Mouse (Mus musculus) limb, embryonic 14.5 days (tissue): ENCODE measurements around the gene Cyp17a1. TPM values are rescaled to one million over a fixed set of nuclear protein-coding genes. Genes with fewer than 3 reads are reported as not detected.

Experiments used
- ATAC-seq: fragments of 200-750 bp; cut with Nextera tagmentation; 2 replicates; pipeline ENCODE4 v1.8.0; 2017; ENCODE audit warnings: low read depth, moderate number of reproducible peaks, moderate TSS enrichment; ENCODE audit not compliant: low FRiP score
- DNase-seq: peaks from one replicate; pipeline ENCODE4 v3.0.0-alpha.2; 2015; ENCODE audit warnings: low spot score
- H3K27ac ChIP-seq: fragments of 300-500 bp; sonication (generic); replicated peaks from 2 replicates; pipeline ENCODE4 v1.5.1; 2014; ENCODE audit warnings: low read depth, mild to moderate bottlenecking, low read length, moderate library complexity, mixed read lengths
- H3K27me3 ChIP-seq: fragments of 300-500 bp; sonication (generic); 2 replicates; pipeline ENCODE4 v1.6.1; 2014; ENCODE audit warnings: low read length, mixed read lengths; ENCODE audit not compliant: control insufficient read depth, insufficient read depth
- H3K36me3 ChIP-seq: fragments of 300-500 bp; sonication (generic); 2 replicates; pipeline ENCODE4 v1.6.1; 2014; ENCODE audit warnings: mild to moderate bottlenecking, low read length, moderate library complexity, mixed read lengths; ENCODE audit not compliant: control insufficient read depth, insufficient read depth
- H3K4me1 ChIP-seq: fragments of 300-500 bp; sonication (generic); 2 replicates; pipeline ENCODE4 v1.6.1; 2014; ENCODE audit warnings: antibody characterized with exemption, low read length, mixed read lengths; ENCODE audit not compliant: control insufficient read depth, insufficient read depth
- H3K4me2 ChIP-seq: fragments of 300-500 bp; sonication (generic); replicated peaks from 2 replicates; pipeline ENCODE4 v1.6.1; 2014; ENCODE audit warnings: low read depth, mild to moderate bottlenecking, low read length, moderate library complexity; ENCODE audit not compliant: severe bottlenecking
- H3K4me3 ChIP-seq: fragments of 300-500 bp; sonication (generic); replicated peaks from 2 replicates; pipeline ENCODE4 v1.5.1; 2014; ENCODE audit warnings: low read length
- H3K9ac ChIP-seq: fragments of 300-500 bp; sonication (generic); 2 replicates; pipeline ENCODE4 v1.6.1; 2014; ENCODE audit warnings: mild to moderate bottlenecking, low read depth, low read length, moderate library complexity; ENCODE audit not compliant: severe bottlenecking
- H3K9me3 ChIP-seq: fragments of 300-500 bp; sonication (generic); 2 replicates; pipeline ENCODE4 v1.6.1; 2016; ENCODE audit warnings: low read length; ENCODE audit not compliant: control insufficient read depth
- POLR2A ChIP-seq: fragments of 200-500 bp; IDR thresholded peaks from 2 replicates; pipeline ENCODE4 v1.8.0; 2012; ENCODE audit warnings: inconsistent platforms, mild to moderate bottlenecking, moderate library complexity, borderline replicate concordance; ENCODE audit not compliant: insufficient read depth, insufficient read length; ENCODE audit errors: extremely low read depth
- WGBS: fragments of 180-500 bp; shearing (Covaris S2); extraction: QIAGEN DNeasy Blood & Tissue Kit; methylation state at CpG from one replicate; pipeline ENCODE4 v1.1.7; 2014; 5-methylcytosine and 5-hydroxymethylcytosine counted together
- polyA plus RNA-seq, 2 experiments: library from polyadenylated mRNA; depleted of rRNA in 1 of 2; stranded (reverse) in 1 of 2; unstranded in 1 of 2; fragments of >200 nt; fragmentation: Nextera tagmentation in 1 of 2; extraction: Ambion mirVana in 1 of 2; gene quantifications; 2 replicates each; pipeline versions ENCODE4 v1.2.1 to v1.2.3; 2012 to 2014

Cyp17a1 gene
- polyA plus RNA-seq, 2 experiments: 0.20 to 0.23 TPM

- TF ChIP-seq POLR2A: no peak
- Histone ChIP-seq H3K9ac (no peak overlapping the region), H3K27ac (no peak overlapping the region), H3K4me3 (no peak overlapping the region), H3K4me1 (peaks cover 36% of the 10 kb centered on the region), H3K4me2 (no peak overlapping the region), H3K36me3 (peaks cover 8% of the 10 kb centered on the region; the same call in 1 of the 2 replicates), H3K27me3 (no peaks in the 10 kb centered on the region), H3K9me3 (no peaks in the 10 kb centered on the region)
- WGBS: 96% methylated on average over 12 of the region's 12 CpGs
- DNase-seq (no peak), ATAC-seq (no peak)
These were observed 48.0 kb downstream of the Cyp17a1 start for GRCm38 (mm10) chr19:46625015-46625414.

- peak; percentile 48 for ATAC-seq
- Histone ChIP-seq H3K4me1 (peaks cover 36% of the 10 kb centered on the region), H3K9me3 (no peaks in the 10 kb centered on the region), H3K36me3 (peaks cover 8% of the 10 kb centered on the region; the same call in 1 of the 2 replicates), H3K4me3 (peak overlapping the region; percentile 30), H3K9ac (peak overlapping the region; percentile 55), H3K27me3 (no peaks in the 10 kb centered on the region), H3K27ac (peak overlapping the region; percentile 82), H3K4me2 (peak overlapping the region; percentile 58)
- peak; percentile 61 for DNase-seq
- 26% methylated on average over 19 of the region's 19 CpGs for WGBS
- no peak for TF ChIP-seq POLR2A
These were observed 48.9 kb downstream of the Cyp17a1 start for GRCm38 (mm10) chr19:46623790-46624772.

- 3% methylated on average over 16 of the region's 16 CpGs for WGBS
- Histone ChIP-seq H3K27me3 (no peaks in the 10 kb centered on the region), H3K4me1 (peaks cover 36% of the 10 kb centered on the region), H3K36me3 (peaks cover 8% of the 10 kb centered on the region; the same call in 1 of the 2 replicates), H3K9ac (peak overlapping the region; percentile 55), H3K9me3 (no peaks in the 10 kb centered on the region), H3K27ac (peak overlapping the region; percentile 82), H3K4me2 (peak overlapping the region; percentile 58), H3K4me3 (peak overlapping the region; percentile 30)
- DNase-seq (peak; percentile 73), ATAC-seq (peak; percentile 74)
- no peak for TF ChIP-seq POLR2A
These were observed 49.7 kb downstream of the Cyp17a1 start for GRCm38 (mm10) chr19:46623194-46623667.

GRCm38 (mm10) chr19:46622659-46623193 is 50.2 kb downstream of the Cyp17a1 start:
- Histone ChIP-seq H3K4me2 (peak overlapping the region; percentile 58), H3K4me1 (peaks cover 36% of the 10 kb centered on the region), H3K9me3 (no peaks in the 10 kb centered on the region), H3K27ac (peak overlapping the region; percentile 82), H3K4me3 (peak overlapping the region; percentile 30), H3K36me3 (peaks cover 5% of the 10 kb centered on the region; the same call in 1 of the 2 replicates), H3K9ac (peak overlapping the region; percentile 55), H3K27me3 (no peaks in the 10 kb centered on the region)
- ATAC-seq (no peak), DNase-seq (no peak)
- WGBS: 33% methylated on average over 12 of the region's 12 CpGs
- TF ChIP-seq POLR2A: no peak
